Mouse (Mus musculus) cerebellum, adult 2 months (tissue): Measurements from ENCODE around the gene Zfp518a. TPM values are rescaled to one million over a fixed set of nuclear protein-coding genes. Genes with fewer than 3 reads are reported as not detected.

Experiments
- DNase-seq, 2 experiments: peaks; one replicate each; pipeline ENCODE4 v3.0.0; 2021
- H3K27ac ChIP-seq: fragments of 200-500 bp; 2 replicates; pipeline ENCODE4 v1.5.1; 2012; ENCODE audit warnings: low read length, control low read depth, inconsistent platforms; ENCODE audit not compliant: insufficient read depth
- H3K27me3 ChIP-seq: fragments of 200-500 bp; 2 replicates; pipeline ENCODE4 v1.6.1; 2012; ENCODE audit warnings: inconsistent platforms, mild to moderate bottlenecking, low read length, moderate library complexity; ENCODE audit not compliant: control insufficient read depth, insufficient read depth
- H3K4me1 ChIP-seq: fragments of 200-500 bp; 2 replicates; pipeline ENCODE4 v1.6.1; 2011; ENCODE audit warnings: low read length; ENCODE audit not compliant: control insufficient read depth, insufficient read depth
- H3K4me3 ChIP-seq: fragments of 200-500 bp; replicated peaks from 2 replicates; pipeline ENCODE3; 2011; ENCODE audit warnings: mild to moderate bottlenecking, low read depth, low read length, control low read depth; ENCODE audit not compliant: insufficient read depth
- CTCF ChIP-seq: fragments of 200-500 bp; IDR thresholded peaks from 2 replicates; pipeline ENCODE4 v1.5.1; 2011; ENCODE audit warnings: low read depth, mild to moderate bottlenecking, control low read depth, low read length, moderate library complexity, borderline replicate concordance; ENCODE audit not compliant: insufficient read depth
- POLR2A ChIP-seq: fragments of 200-500 bp; IDR thresholded peaks from 2 replicates; pipeline ENCODE4 v1.6.1; 2011; ENCODE audit warnings: low read length, control low read depth, borderline replicate concordance; ENCODE audit not compliant: insufficient read depth
- whole genome bisulfite sequencing: fragments of 180-500 bp; shearing (Covaris S2); methylation state at CpG from one replicate; pipeline ENCODE4 v1.1.7; 2018; 5-methylcytosine and 5-hydroxymethylcytosine counted together
- polyA plus RNA-seq: library from polyadenylated mRNA; depleted of rRNA; stranded (reverse); fragments of >200 nt; gene quantifications from 2 replicates; pipeline ENCODE4 v1.2.3, GENCODE M21; 2012; rRNA removed

Gene Zfp518a
- polyA plus RNA-seq, 1 experiment, result 4.7 TPM

DNA sequence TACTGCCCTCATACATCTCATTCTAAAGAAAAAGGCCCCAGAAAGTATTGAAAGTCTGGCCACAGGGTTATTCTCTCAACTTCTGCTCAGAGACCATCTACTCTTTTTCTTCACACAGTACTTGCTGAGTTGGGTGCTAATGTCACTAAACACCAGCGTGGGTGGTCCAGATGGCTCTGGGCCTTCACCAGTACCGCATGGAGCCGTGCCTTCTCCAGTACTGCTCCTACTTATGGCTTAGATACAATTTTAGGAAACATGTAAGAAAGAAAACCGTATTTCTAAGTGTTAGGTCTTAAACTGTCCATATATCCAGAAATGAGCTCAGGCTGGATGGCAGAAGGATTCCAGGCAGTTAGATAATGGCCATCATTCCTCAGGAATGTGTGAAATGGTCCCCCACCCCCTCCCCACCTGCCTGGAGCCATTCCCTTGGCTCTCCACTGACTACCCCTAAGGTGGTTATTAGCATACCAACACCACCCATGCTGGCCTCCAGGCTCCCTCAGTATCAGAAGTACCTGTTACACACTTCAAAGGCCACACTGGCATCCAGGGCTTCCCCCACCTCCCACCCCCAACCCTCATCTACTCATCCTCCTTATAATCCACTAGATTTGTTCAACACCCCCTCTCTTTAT, 52.6 kb downstream of the Zfp518a start:
- 65% methylated on average over 4 of the region's 4 CpGs for WGBS

DNA sequence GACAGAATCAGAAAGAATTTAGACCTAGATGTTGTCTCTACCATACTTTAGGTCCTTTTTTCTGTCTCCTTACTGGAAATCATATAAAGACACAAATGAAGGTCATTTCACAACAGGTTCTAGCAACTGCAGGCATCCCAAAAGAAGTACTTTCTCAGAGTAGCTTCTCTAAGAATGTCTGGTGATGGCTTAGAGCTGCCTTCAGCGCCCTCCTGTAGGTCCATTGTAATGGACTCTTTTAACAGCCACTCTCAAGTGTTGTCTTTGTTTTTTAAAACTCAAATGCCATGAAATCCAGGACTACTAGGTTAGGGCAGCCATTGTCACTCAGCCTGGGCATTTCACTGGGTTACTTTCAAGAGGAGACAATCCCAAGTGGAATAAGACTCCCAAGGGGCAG, 64.5 kb downstream of the Zfp518a start:
- no peaks in the 10 kb centered on the region for H3K4me1 ChIP-seq
- WGBS, result 20% methylated on average over 1 of the region's 1 CpGs
- no peak overlapping the region for H3K27ac ChIP-seq
- no peak for TF ChIP-seq CTCF
- no peak for TF ChIP-seq POLR2A
- H3K27me3 ChIP-seq, result no peaks in the 10 kb centered on the region; the same call in 1 of the 2 replicates
- H3K4me3 ChIP-seq, result no peak overlapping the region
- no peak for DNase-seq

More for the DNA sequence above, 52.6 kb downstream of the Zfp518a start:
- Histone ChIP-seq H3K27me3 (no peaks in the 10 kb centered on the region), H3K27ac (no peak overlapping the region), H3K4me3 (no peak overlapping the region), H3K4me1 (no peaks in the 10 kb centered on the region)
- TF ChIP-seq POLR2A, result no peak
- TF ChIP-seq CTCF, result no peak
- no peak for DNase-seq

DNA sequence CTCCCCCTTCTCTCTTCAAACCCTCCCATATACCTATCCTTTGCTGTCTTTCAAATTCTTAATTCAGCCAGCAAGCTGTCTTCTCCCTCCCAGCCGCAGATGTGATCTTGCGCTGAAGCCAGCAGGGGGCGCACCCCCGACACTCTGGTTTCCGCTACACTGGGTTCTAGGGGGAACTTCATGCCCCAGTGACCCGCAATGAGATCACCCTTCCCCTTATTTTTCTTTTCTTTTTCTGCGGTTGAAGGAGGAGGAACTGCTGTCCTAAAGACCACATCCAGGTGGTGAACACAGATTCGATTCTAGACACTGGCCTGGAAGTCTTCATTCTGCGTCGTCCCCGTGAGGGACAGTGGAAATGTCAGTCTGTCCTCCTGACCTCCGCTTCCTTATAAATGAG, 68.5 kb downstream of the Zfp518a start:
- H3K4me3 ChIP-seq, result no peak overlapping the region
- no peaks in the 10 kb centered on the region; the same call in 1 of the 2 replicates for H3K27me3 ChIP-seq
- TF ChIP-seq POLR2A (no peak), CTCF (peak; percentile 34; the same call in 1 of the 2 replicates)
- no peaks in the 10 kb centered on the region for H3K4me1 ChIP-seq
- WGBS, result 45% methylated on average over 12 of the region's 12 CpGs
- H3K27ac ChIP-seq, result no peak overlapping the region
- DNase-seq, result peak in 1 of 2 experiments; percentile 12

DNA sequence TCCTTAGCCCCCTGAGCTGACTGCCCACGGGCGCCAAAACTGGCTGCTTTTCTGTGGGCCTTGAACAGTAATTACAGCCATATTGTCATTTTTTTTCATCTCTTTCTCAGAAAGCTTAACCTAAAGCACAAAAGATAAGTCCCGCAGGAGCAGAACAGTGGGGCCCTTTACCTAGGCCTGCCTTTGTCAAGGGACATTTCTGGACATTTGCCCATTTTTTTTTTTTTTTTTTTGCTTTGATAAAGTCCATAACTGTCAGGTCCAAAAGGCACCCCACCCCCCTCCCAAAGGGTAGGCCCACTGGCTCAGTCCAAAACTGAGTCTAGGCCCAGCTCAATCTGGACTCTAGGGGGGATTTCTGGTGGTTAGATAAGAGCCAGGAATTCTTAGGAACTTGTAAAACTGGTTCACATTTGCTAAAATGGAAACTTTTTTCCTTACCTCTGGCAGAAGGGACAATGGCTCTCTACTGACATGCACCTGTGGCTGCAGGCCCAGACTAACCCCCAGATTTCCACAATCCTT, 69.9 kb downstream of the Zfp518a start:
- TF ChIP-seq POLR2A (no peak), CTCF (no peak)
- Histone ChIP-seq H3K4me1 (no peaks in the 10 kb centered on the region), H3K27ac (no peak overlapping the region), H3K27me3 (no peaks in the 10 kb centered on the region; the same call in 1 of the 2 replicates), H3K4me3 (no peak overlapping the region)
- WGBS, result 61% methylated on average over 3 of the region's 3 CpGs
- no peak for DNase-seq

GRCm38 (mm10) chr19:40964936-40965850, 70.7 kb downstream of the Zfp518a start:
- no peak overlapping the region for H3K4me3 ChIP-seq
- 67% methylated on average over 6 of the region's 6 CpGs for WGBS
- no peak for DNase-seq

More at GRCm38 (mm10) chr19:40964936-40965850, 70.7 kb downstream of the Zfp518a start:
- no peaks in the 10 kb centered on the region; the same call in 1 of the 2 replicates for H3K27me3 ChIP-seq
- TF ChIP-seq CTCF (no peak), POLR2A (no peak)
- no peak overlapping the region for H3K27ac ChIP-seq
- no peaks in the 10 kb centered on the region for H3K4me1 ChIP-seq

Other genes starting within 250 kb of the Zfp518a start
- 0.07 TPM in 1 of 2 replicates, not detected in the other for gene Cc2d2b, start 146.0 kb upstream of the Zfp518a start, polyA plus RNA-seq
- 8.4 and 8.7 TPM in 2 replicates for gene Ccnj, start 63.4 kb upstream of the Zfp518a start, polyA plus RNA-seq
- 0.92 and 1.1 TPM in 2 replicates for gene Blnk, start 99.8 kb downstream of the Zfp518a start, polyA plus RNA-seq
- gene Dntt, start 134.6 kb downstream of the Zfp518a start, polyA plus RNA-seq, result 0.05 TPM in 1 of 2 replicates, not detected in the other
- gene Opalin, start 182.4 kb downstream of the Zfp518a start, polyA plus RNA-seq, result 38.2 and 46.0 TPM in 2 replicates